8 mouse cellular contexts compared by ENCODE assay signal in the genomic region with DNA sequence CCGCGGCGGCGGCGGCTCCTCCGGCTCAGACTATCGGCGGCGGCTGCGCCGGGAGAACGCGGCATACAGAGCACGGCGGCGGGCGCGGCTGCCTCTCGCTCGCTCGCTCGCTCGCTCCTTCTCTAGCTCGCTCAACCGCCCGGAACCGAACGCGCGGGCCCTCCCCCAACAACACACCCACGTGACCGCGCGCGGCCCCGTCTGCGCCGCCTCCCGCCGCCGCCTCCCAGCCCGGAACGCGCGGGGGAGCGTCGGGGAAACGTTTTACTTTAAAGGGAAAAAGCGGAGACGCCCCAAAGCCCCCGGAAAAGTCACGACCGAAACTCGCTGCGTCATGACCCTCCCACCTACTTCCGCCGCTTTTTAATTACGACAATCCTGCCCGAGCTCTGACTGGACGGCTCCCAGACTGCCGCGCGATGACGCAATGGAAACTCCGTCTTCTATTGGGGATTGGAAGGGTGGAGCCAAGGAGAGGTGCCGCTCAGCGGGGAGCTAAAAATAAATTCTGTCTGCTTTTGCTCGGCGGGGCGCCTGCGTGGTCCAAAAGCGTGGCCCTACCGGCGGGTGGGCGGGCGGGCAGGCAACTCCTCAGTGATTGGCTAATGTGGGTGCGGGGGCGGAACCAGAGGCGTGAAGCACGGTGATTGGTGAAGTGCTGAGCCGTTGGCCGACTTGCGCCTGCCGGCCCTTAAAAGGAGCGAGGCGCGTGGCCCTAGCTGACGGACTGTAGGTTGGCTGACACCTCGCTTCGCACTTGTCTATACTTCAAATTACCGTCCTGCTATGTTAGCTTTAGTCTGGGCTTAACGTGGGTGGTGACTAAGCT. TPM values are rescaled to one million over a fixed set of nuclear protein-coding genes. Genes with fewer than 3 reads are reported as not detected.
DNase-seq lines count a peak whose midpoint lies in the region; ATAC-seq and TF ChIP-seq lines count a peak whose summit lies in the region.

A gene (minus strand): TSS at position 351 of the 829 bp plus-strand sequence.

- H3K79me3 ChIP-seq in C2C12 (ENCODE audit: low read depth): peaks cover 43% of the 10 kb centered on the region

- H3K4me3 ChIP-seq in C2C12 (ENCODE audit: insufficient read depth, poor library complexity, severe bottlenecking): peak within 1 kb of the TSS; percentile 92
- H3K4me3 ChIP-seq in erythroblast, embryonic 14.5 days (replicated peaks): peak within 1 kb of the TSS; percentile 95
- H3K4me3 ChIP-seq in heart, embryonic 11.5 days (ENCODE audit: low read depth, low read length): peak within 1 kb of the TSS; percentile 99
- peak within 1 kb of the TSS; percentile 96 for H3K4me3 ChIP-seq in kidney, embryonic 16.5 days (ENCODE audit: low read length)
- H3K4me3 ChIP-seq in liver, adult 2 months (ENCODE audit: insufficient read depth, low read depth, low read length): peak within 1 kb of the TSS; percentile 97
- H3K4me3 ChIP-seq in myocyte: peak within 1 kb of the TSS; percentile 89

- peak within 1 kb of the TSS; percentile 99 for H3K9ac ChIP-seq in heart, embryonic 11.5 days (ENCODE audit: low read depth, low read length)
- peak within 1 kb of the TSS; percentile 98 for H3K9ac ChIP-seq in kidney, embryonic 16.5 days (replicated peaks; ENCODE audit: low read length)
- peak within 1 kb of the TSS; percentile 99 for H3K9ac ChIP-seq in liver, adult 2 months (ENCODE audit: low read depth, low read length)

- H3K4me1 ChIP-seq in erythroblast, embryonic 14.5 days (ENCODE audit: control insufficient read depth): peaks cover 53% of the 10 kb centered on the region
- H3K4me1 ChIP-seq in heart, embryonic 11.5 days (ENCODE audit: control insufficient read depth, insufficient read depth, low read length): peaks cover 17% of the 10 kb centered on the region
- peaks cover 29% of the 10 kb centered on the region for H3K4me1 ChIP-seq in kidney, embryonic 16.5 days (ENCODE audit: insufficient read depth, low read length)
- H3K4me1 ChIP-seq in liver, adult 2 months (ENCODE audit: control insufficient read depth, insufficient read depth, low read length): peaks cover 14% of the 10 kb centered on the region

- ATAC-seq in heart, embryonic 11.5 days (replicated peaks; ENCODE audit: insufficient number of reproducible peaks, low FRiP score, low TSS enrichment): peak; percentile 96
- ATAC-seq in kidney, embryonic 16.5 days (ENCODE audit: low FRiP score, low TSS enrichment): peak; percentile 98

- H3K9me3 ChIP-seq in erythroblast, embryonic 14.5 days (ENCODE audit: control insufficient read depth, low read length): no peaks in the 10 kb centered on the region
- no peaks in the 10 kb centered on the region for H3K9me3 ChIP-seq in heart, embryonic 11.5 days (replicated peaks; ENCODE audit: control insufficient read depth, low read length)
- no peaks in the 10 kb centered on the region for H3K9me3 ChIP-seq in kidney, embryonic 16.5 days (ENCODE audit: low read length)

- H3ac ChIP-seq in C2C12 (ENCODE audit: control insufficient read depth, insufficient read length, low read depth): peak within 1 kb of the TSS; percentile 99
- H3ac ChIP-seq in myocyte (ENCODE audit: control insufficient read depth, insufficient read length): peak within 1 kb of the TSS; percentile 94

- H3K36me3 ChIP-seq in C2C12 (ENCODE audit: control insufficient read depth, insufficient read depth) (no peaks in the 10 kb centered on the region), myocyte (ENCODE audit: control insufficient read depth, insufficient read depth) (no peaks in the 10 kb centered on the region)
- H3K36me3 ChIP-seq in erythroblast, embryonic 14.5 days (ENCODE audit: control insufficient read depth): peaks cover 28% of the 10 kb centered on the region
- no peaks in the 10 kb centered on the region for H3K36me3 ChIP-seq in heart, embryonic 11.5 days (ENCODE audit: control insufficient read depth, insufficient read depth, low read length)
- H3K36me3 ChIP-seq in kidney, embryonic 16.5 days (ENCODE audit: insufficient read depth, low read length): no peaks in the 10 kb centered on the region
- H3K36me3 ChIP-seq in liver, adult 2 months (ENCODE audit: control insufficient read depth, insufficient read depth, low read length): no peaks in the 10 kb centered on the region
- no peaks in the 10 kb centered on the region for H3K36me3 ChIP-seq in splenic B cell, adult 2 months (ENCODE audit: control insufficient read depth, insufficient read depth, low read length, poor library complexity, severe bottlenecking)

- H3K79me2 ChIP-seq in C2C12 (ENCODE audit: control insufficient read depth, insufficient read depth) (peaks cover 45% of the 10 kb centered on the region), myocyte (ENCODE audit: control insufficient read depth, insufficient read depth) (peaks cover 43% of the 10 kb centered on the region)
- H3K79me2 ChIP-seq in liver, adult 2 months (ENCODE audit: control insufficient read depth, insufficient read depth, low read length): peaks cover 16% of the 10 kb centered on the region; the same call in 1 of the 2 replicates

- peak within 1 kb of the TSS; percentile 96 for H3K4me2 ChIP-seq in heart, embryonic 11.5 days
- H3K4me2 ChIP-seq in kidney, embryonic 16.5 days (replicated peaks; ENCODE audit: low read depth, low read length): peak within 1 kb of the TSS; percentile 98
- H3K4me2 ChIP-seq in myocyte (ENCODE audit: low read depth): peak within 1 kb of the TSS; percentile 95

- peak within 1 kb of the TSS; percentile 100 for H3K27ac ChIP-seq in heart, embryonic 11.5 days (ENCODE audit: low read depth, low read length)
- H3K27ac ChIP-seq in kidney, embryonic 16.5 days (ENCODE audit: low read length): peak within 1 kb of the TSS; percentile 100
- peak within 1 kb of the TSS; percentile 98 for H3K27ac ChIP-seq in liver, adult 2 months (replicated peaks; ENCODE audit: insufficient read depth, low read depth, low read length)

- H3K27me3 ChIP-seq in C2C12 (ENCODE audit: control insufficient read depth, insufficient read depth, insufficient read length): no peaks in the 10 kb centered on the region
- no peaks in the 10 kb centered on the region for H3K27me3 ChIP-seq in erythroblast, embryonic 14.5 days (ENCODE audit: control insufficient read depth)
- H3K27me3 ChIP-seq in heart, embryonic 11.5 days (ENCODE audit: control insufficient read depth, insufficient read depth, low read length): no peaks in the 10 kb centered on the region
- H3K27me3 ChIP-seq in kidney, embryonic 16.5 days (ENCODE audit: insufficient read depth, low read length): no peaks in the 10 kb centered on the region
- H3K27me3 ChIP-seq in liver, adult 2 months (ENCODE audit: control insufficient read depth, insufficient read depth, low read length): no peaks in the 10 kb centered on the region
- H3K27me3 ChIP-seq in myocyte (ENCODE audit: control insufficient read depth, insufficient read depth, insufficient read length): no peaks in the 10 kb centered on the region
- no peaks in the 10 kb centered on the region for H3K27me3 ChIP-seq in splenic B cell, adult 2 months (ENCODE audit: control insufficient read depth, insufficient read depth, low read length, poor library complexity, severe bottlenecking)

- peak; percentile 65 for TF ChIP-seq POLR2A in brain, embryonic 14.5 days (IDR thresholded peaks at IDR 0.05; ENCODE audit: borderline replicate concordance, extremely low read depth, insufficient read depth, insufficient read length, poor library complexity, severe bottlenecking)
- TF ChIP-seq POLR2A in liver, adult 2 months (IDR thresholded peaks at IDR 0.05; ENCODE audit: extremely low read depth, insufficient read depth, low read length): peak; percentile 77
- TF ChIP-seq POLR2A in myocyte (IDR thresholded peaks at IDR 0.05; ENCODE audit: insufficient read length, low read depth): peak; percentile 99

- no peak for TF ChIP-seq CTCF in C2C12 (IDR thresholded peaks at IDR 0.05; ENCODE audit: control insufficient read depth, insufficient read depth, insufficient read length)
- no peak for TF ChIP-seq CTCF in brain, embryonic 14.5 days (IDR thresholded peaks at IDR 0.05; ENCODE audit: borderline replicate concordance, extremely low read depth, insufficient read depth, insufficient read length)
- no peak for TF ChIP-seq CTCF in liver, adult 2 months (IDR thresholded peaks at IDR 0.05; ENCODE audit: low read depth, low read length)

- peak; percentile 100 for DNase-seq in brain, embryonic 14.5 days (ENCODE audit: low read depth)
- peak; percentile 97 for DNase-seq in liver, adult 2 months (ENCODE audit: extremely low read depth, low read depth, low spot score)
- DNase-seq in splenic B cell, adult 2 months (ENCODE audit: low read depth, low spot score): peak; percentile 100

- under 1% methylated on average over 86 of the region's 92 CpGs for WGBS in heart, embryonic 11.5 days (ENCODE audit: insufficient replicate concordance)
- under 1% methylated on average over 92 of the region's 92 CpGs for WGBS in kidney, embryonic 16.5 days
- WGBS in liver, adult 2 months: 1% methylated on average over 92 of the region's 92 CpGs

TF ChIP-seq in C2C12, 6 proteins besides CTCF, POLR2A, EP300 and RAD21:
- TF ChIP-seq CEBPB (IDR thresholded peaks at IDR 0.05; ENCODE audit: low read depth): peak; percentile 71
- TF ChIP-seq MYOG (IDR thresholded peaks at IDR 0.05; ENCODE audit: control insufficient read depth, extremely low read depth, insufficient read length): no peak
- TF ChIP-seq MAX (IDR thresholded peaks at IDR 0.05): peak; percentile 95
- peak; percentile 57 for TF ChIP-seq USF1 (IDR thresholded peaks at IDR 0.05; ENCODE audit: low read depth)
- TF ChIP-seq FOSL1 (IDR thresholded peaks at IDR 0.05; ENCODE audit: insufficient read depth, low read length, poor library complexity, severe bottlenecking): no peak

TF ChIP-seq in myocyte, 11 proteins besides CTCF, POLR2A, EP300 and RAD21 (continues in another document):
- TF ChIP-seq E2F4 (IDR thresholded peaks at IDR 0.05; ENCODE audit: insufficient read depth) (no peak), USF1 (IDR thresholded peaks at IDR 0.05; ENCODE audit: low read depth) (peak; percentile 54), SRF (IDR thresholded peaks at IDR 0.05; ENCODE audit: control insufficient read depth, insufficient read length, low read depth) (peak; percentile 96), MYOD1 (IDR thresholded peaks at IDR 0.05; ENCODE audit: control insufficient read depth in 1 of 3, insufficient read length in 2 of 3, low read depth in 2 of 3) (peak in 1 of 3 experiments; percentile 16), TCF12 (IDR thresholded peaks at IDR 0.05; ENCODE audit: insufficient read depth, poor library complexity, severe bottlenecking) (no peak), MAX (IDR thresholded peaks at IDR 0.05; ENCODE audit: low read depth) (peak; percentile 72), REST (IDR thresholded peaks at IDR 0.05; ENCODE audit: insufficient read depth, insufficient read length) (no peak)

RNA-seq across cellular contexts. Expression of the gene that starts here (rescaled TPM):
- polyA plus RNA-seq in C2C12 (2012; fragmentation: generic; extraction: Trizol): 47.8 TPM
- 80.5 and 88.6 TPM in 2 replicates for polyA plus RNA-seq in brain, embryonic 14.5 days (2012; rRNA removed)
- 1.2 and 1.9 TPM in 2 replicates for polyA plus RNA-seq in erythroblast, embryonic 14.5 days (2012)
- polyA plus RNA-seq in heart, embryonic 11.5 days (2014; fragmentation: Nextera tagmentation; extraction: Ambion mirVana): 242 and 245 TPM in 2 replicates
- polyA plus RNA-seq in kidney, embryonic 16.5 days (2015; fragmentation: Nextera tagmentation; extraction: Ambion mirVana): 208 and 209 TPM in 2 replicates
- total RNA-seq in liver, adult 2 months (2014; rRNA removed): 31.3 and 31.7 TPM in 2 replicates
- 14.8 and 19.3 TPM in 2 replicates for polyA plus RNA-seq in liver, adult 2 months (2012; rRNA removed)
- 64.4 TPM for polyA plus RNA-seq in myocyte (2012; fragmentation: generic; extraction: Trizol)

Comparison
In these comparisons a context has a peak if more than half of its experiments do, and no peak if none do; other contexts are left out.
1. Peak in every context shown above with its lines: DNase-seq, ATAC-seq, H3K4me3 ChIP-seq and H3K27ac ChIP-seq.